Mouse (Mus musculus) kidney, adult 9 months (tissue): ENCODE results near the gene Ptgfrn.

ENCODE experiments used
- DNase-seq: peaks from one replicate; pipeline ENCODE4 v3.0.0; 2022

Ptgfrn gene

GRCm38 (mm10) chr3:100997785-100998570 is 112.1 kb downstream of the Ptgfrn start:
- no peak for DNase-seq

- DNase-seq = no peak
Observed at GRCm38 (mm10) chr3:100994252-100994651, 115.8 kb downstream of the Ptgfrn start.

- DNase-seq = peak; percentile 10
Observed at GRCm38 (mm10) chr3:100993718-100994117, 116.4 kb downstream of the Ptgfrn start.

- DNase-seq = no peak
Observed at GRCm38 (mm10) chr3:100993158-100993557, 116.9 kb downstream of the Ptgfrn start.
